Mouse (Mus musculus) small intestine, adult 2 months (tissue): ENCODE results near the gene Klk13.

Source experiments
- CTCF ChIP-seq: fragments of 200-500 bp; IDR thresholded peaks from 2 replicates; pipeline ENCODE4 v1.5.1; 2012; ENCODE audit warnings: low read depth, mild to moderate bottlenecking, control low read depth, inconsistent platforms, low read length, moderate library complexity, mixed read lengths; ENCODE audit not compliant: insufficient replicate concordance, insufficient read length; ENCODE audit errors: extremely low read depth
- POLR2A ChIP-seq: fragments of 200-500 bp; IDR thresholded peaks from 2 replicates; pipeline ENCODE4 v1.6.1; 2012; ENCODE audit warnings: low read depth, mild to moderate bottlenecking, control low read depth, inconsistent platforms, low read length, moderate library complexity

GRCm38 (mm10) chr7:43747788-43748187, 35.4 kb downstream of the Klk13 start:
- TF ChIP-seq POLR2A (no peak), CTCF (no peak)
